Mouse (Mus musculus): ENCODE measurements at regions not wholly inside any gene's neighbourhood (a gene's known extent, or its start where the extent isn't known, plus 50 kb on each side); places are given as distances from the start of the nearest gene placed in this dataset.
A peak's percentile ranks its signal among the peaks of the same experiment; 100 is the strongest.

DNA sequence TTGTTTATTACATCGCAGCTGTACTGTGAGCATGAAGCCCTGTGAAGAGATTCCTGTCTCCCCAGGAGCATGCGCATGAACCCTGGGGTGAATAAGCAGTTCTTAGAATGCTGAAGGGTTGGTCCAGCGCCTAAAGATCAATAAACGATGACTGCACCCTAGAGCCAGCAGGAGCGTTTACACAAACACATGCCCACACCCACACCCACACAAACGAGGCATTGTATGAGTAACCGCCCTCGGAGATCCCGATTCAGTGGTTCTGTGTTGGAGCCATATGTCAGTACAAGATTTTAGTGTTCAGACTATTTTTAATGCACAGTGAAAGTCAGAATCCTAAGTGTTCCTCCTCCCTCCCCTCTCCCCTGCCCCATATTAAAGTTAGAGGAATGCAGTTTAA, 57.3 kb downstream of the Edn1 start:
- peak; percentile 67 for ATAC-seq (ENCODE audit: low TSS enrichment)

DNA sequence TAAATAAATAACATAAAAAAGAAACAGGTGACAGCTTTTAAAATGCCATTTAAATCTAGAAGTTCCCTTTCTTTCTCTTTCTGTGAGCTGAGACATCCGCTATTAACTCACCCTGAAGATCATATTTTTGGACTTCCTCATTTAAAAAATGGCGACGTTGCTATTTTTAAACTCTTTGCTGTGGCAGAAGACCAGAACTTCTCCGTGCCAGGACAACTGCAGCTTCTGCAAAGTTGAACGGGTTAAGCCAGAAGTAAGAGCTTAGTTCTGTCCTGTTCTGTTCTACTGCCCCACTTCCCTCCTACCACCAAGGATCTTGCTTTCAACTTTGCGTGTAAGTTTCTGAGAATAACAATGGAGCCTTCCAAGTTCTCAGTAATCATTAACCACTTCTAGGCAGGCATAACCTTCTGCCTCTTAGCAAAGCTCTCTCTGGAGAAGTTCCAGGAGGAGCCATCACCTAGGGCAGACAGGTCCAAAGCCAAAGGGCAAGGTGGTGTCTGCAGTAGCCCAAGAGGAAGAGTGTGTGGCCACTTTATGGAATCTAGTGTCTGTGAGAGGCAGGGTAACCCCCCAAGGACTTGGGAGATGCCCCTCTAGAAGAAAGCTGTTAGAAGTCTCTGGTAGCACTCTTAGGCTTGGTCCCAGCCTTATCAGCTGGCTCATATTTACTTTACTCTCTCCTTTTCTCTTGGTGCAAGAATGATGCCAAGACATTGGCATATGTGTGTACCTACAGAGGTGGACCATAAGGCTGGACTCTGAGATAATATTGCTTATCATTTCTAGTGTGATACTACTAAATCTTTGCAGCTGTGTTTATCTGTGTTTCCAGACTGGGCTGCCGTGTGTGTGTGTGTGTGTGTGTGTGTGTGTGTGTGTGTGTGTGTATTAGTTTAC, 66.6 kb downstream of the Edn1 start:
- no peak for ATAC-seq (ENCODE audit: low TSS enrichment)

DNA sequence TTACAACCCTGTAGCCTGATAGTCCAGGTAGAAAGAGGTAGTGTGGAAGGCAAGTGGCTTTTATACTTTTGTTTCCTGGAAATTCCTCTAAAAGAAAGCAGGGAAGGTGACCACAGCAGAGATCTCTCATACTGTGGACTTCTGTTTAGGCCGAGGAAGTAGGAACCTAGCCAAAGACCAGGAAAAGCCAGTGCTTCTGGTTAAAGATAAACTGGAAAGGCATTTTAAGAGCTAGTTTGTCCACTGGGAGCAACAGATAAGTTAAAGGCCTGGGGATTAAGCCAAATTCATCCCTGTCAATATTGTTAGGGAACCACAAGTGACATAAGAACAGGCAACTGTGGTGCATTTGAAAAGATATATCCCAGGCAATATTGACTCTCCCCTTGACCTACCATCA, 68.5 kb downstream of the Edn1 start:
- no peak for ATAC-seq (ENCODE audit: low TSS enrichment)

DNA sequence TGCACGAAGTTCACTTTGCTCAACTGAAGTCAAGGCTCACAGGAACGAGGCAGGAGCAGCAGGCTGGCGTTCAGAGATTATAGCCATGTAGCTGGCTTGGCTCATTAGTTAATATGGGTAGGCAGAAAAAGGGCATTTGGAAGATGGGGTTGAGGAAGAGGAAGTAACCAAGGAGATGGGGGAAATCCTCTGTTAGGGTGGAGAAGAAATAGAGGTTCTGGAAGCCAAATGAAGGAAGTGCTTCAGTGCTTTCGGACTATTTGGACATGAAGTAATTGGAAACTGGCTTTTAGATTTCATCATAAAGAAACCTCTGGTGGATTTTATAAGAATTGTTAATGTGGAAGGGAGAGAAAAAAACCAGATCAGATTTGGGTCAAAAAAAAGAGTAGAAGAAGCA, 70.9 kb downstream of the Edn1 start:
- no peak for ATAC-seq (ENCODE audit: low TSS enrichment)

DNA sequence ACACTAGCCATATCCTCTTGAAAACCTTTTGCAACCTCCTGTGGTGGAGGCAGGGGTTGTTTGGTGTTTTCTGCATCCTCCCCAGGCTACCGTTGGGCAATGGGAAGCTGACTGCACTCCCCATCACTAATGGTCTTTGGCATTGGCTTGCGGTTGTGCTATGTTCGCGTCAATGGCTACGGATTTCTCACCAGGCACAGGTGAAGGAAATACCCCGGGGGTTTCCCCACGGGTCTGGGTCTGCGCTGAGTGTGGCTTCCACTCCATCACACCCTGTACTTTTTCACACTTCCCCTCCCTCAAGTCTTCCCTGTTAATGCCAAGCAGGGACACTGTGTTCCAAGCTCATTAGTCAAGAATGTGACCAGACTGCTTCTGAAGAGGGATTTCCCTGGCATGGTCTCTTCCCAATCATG, 72.9 kb downstream of the Edn1 start:
- no peak for ATAC-seq (ENCODE audit: low TSS enrichment)

DNA sequence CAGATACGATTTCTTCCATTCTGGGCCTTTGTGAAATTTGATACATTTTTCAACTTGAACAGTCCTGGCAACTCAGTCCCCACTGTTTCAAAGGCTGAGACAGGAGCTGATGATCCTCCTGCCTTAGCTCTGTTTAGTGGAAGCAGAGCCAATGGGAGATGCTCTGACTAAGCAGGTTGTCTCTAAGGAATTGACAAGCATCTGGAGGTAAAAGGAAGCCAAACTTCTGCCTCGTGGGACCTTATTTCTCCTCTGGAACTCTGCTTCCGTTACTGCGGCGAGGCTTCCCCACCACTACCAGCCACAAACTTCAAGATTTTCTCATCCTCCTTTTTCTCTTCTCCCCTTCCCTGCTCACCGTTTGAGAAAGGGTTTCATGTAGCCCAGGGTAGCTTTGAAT, 78.4 kb downstream of the Edn1 start:
- no peak for ATAC-seq (ENCODE audit: low TSS enrichment)

DNA sequence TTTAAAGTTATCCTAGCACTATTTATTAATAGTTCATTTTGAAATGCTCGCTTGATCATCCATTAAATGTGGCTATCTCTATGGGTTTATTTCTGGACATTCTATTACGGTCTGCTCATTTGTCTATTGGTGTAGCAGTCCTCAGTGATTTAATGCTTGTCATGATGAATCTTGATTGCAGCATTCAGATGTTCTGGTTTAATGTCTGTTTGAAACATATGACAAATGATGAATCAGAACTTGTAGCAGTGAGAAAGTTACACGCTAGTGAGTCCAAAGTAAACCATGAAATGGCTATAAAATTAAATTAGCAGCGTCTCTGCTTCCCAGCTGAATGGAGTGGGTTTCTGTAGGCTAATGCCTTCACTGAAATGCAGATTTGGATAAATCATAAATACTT, 81.8 kb downstream of the Edn1 start:
- no peak for ATAC-seq (ENCODE audit: low TSS enrichment)

DNA sequence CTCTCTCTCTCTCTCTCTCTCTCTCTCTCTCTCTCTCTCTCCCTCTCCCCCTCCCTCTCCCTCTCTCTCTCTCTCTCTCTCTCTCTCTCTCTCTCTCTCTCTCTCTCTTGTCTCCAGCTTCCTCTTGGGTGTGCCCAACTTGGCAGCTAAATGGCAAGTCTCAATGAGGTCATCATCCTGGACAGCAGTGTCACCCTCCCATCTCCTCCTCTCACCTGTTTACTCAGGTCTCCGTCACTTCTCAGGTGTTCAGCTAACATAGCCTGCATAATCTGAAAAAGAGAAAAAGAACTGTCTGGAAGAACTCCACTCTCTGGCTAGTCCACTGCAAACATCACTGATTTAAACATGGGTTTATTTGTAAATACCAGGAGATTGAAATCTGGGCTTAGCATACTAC, 89.1 kb downstream of the Edn1 start:
- ATAC-seq (ENCODE audit: low TSS enrichment) = no peak

DNA sequence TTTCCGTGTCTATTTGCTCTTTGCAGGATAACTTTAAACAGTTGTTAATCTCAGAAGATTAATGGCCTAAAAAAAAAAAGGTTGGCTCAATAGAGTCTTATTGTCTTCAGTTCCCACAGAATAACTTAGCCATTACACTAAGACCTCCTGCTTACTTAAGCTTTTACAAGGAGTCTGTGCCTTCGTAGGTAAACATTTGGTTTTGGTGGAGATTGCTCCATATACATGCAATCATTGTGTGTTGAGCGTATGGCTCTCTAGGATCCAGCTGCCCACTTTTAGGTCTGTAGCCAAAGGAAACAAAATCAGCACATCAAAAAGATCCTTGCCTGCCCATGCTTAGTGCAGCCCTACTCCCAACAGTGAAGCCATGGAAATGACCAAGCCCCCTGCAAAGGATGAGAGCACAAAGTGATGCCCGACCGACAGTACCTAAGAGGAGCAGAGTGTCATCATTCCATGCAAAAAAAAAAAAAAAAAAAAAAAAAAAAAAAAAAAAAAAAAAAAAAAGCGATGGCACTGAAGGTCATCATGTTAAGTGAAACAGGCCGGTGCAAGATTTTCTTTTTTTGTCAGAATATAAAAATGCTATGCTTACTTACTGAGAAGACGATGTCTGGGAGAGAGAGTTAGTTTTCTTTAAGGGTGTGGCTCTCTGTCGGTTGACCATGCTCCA, 90.2 kb downstream of the Edn1 start:
- ATAC-seq (ENCODE audit: low TSS enrichment) = no peak

DNA sequence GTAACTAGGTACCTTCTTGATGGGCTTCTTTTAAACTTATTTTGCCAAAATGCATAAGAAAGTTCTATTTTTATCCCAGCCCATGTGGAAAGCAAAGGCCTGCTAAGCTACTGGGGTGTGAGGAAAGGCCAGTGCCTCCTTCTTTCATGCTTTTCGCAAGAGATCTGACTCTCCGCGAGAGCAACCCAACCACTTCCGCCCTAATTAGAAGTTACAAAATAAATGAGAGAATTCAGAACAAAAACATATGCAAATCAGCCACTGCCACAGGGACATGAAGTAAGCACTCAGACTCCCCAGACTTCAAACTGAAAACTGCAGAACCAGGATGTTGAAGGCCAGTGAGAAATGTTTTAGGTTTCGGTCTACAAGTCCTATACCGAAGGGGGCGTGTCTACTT, 91.4 kb downstream of the Edn1 start:
- ATAC-seq (ENCODE audit: low TSS enrichment) = no peak

DNA sequence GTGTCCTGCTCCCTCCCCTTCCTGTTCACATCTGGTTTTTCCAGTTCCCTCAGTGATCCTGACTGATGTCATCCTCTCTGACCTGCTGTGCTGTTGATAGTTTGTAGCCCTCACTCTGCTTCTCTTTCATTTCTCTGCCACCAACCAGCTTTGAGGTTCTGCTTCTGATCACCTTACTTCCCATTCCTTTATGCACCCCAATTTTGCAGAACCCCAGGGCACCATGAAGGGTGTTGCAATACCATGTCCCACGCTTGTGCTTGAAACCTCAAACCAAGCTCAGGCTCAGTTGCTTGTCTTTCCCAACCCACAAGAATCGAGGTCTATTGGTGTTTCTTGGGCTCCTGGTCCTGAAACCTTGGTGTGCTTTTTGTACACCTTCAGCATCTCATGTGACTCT, 93.3 kb downstream of the Edn1 start:
- ATAC-seq (ENCODE audit: low TSS enrichment) = no peak

DNA sequence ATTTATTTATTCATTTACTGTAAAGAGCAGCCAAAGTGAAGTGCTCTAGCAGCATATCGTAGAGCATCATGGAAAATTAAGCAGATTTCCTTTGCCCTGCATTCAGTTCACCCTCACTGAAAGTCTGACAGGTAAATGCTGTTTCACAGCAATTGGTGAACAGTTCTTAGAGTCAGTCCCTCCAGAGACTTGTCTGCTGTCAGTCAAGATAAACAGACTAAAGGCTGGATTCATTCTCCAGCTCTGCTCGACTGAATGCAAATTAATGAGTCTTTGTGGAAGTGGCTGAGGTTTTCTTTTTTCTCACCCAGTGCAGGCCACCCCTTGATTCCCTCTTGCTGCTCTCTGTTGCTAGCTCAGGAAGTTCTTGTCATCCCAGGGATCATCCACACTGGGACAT, 100.2 kb downstream of the Edn1 start:
- no peak for ATAC-seq (ENCODE audit: low TSS enrichment)

DNA sequence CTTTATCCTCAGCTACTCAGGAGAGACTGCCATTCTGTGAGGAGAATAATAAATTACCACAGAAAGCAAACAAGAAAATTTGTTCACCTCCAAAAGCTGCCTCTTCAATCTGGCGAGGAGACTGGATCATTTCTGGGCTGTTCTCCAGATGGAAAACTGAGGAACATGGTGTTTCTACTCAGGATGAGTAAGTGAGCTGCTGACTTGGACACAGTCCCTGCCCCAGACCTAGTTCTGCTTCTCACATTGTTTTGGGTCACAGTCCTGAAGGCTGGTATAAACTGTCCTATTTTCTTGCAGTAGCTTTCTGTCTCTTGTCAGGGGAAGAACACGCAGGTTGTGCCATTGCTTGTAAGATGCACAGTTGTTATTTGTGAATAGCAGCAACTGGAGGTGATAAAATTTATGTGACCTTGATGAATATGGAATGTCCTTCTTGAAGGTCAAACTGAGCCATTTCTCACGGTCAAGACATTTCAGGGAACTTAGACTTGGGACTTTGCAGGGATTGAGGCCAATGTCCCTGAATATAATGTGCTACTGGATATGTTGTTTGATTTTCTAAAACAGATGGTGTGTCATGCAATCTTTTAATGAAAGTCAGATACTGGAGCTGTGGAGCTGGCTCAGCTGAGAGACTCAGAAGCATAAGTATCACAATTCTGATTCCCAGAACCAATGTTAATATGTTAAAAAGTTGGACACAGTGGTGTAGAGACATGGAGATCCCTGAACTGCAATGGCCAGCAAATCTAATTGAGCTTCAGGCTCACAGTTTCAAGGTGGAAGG, 102.2 kb downstream of the Edn1 start:
- peak; percentile 96 for ATAC-seq (ENCODE audit: low TSS enrichment)

DNA sequence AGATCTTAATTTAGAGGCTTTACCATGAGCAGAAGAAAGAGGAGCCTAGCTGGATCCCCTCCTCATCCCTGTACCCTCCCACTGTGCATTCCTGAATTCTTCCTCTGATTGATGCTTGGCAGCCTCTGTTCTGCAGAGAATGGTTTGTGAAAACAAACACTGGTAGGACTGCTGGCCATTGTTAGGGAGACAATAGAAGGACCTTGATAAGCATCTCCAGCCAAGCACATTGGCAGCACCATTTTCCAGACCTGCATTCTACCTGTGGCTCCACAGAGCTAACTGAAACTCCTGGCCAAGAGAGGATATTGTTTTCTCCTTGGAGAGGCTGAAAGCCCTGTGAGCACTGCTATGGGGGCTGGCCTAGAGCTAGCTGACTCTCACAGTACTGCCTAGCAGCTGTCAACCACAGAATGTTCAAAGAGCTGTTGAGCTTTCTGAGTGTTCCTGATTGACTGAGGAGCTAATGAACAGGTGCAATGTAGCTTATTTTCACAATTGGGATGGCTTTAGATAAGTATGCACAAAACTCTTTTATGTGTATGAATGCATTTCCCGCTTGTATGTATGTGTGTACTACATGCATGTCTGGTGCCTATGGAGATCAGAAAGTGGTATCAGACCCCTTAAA, 111.5 kb downstream of the Edn1 start:
- ATAC-seq (ENCODE audit: low TSS enrichment) = no peak

DNA sequence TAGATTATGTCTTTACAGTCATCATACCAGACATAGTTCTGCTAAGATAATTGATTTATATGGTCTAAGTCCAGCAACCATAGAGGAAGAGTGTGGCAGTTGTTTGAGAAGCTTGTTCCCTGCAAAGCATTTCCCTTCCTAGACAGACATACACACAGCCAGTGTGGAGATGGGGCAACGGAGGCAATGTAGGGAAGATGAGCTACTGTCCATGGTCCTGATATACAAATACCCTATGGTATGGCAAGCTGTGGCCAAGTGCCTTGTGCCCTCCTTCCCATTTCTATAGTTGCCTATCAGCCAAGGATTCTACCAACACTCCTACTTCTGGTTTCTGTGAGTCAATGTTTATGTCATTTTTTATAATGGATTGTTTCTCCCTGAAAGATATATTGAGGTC, 145.6 kb downstream of the Edn1 start:
- no peak for ATAC-seq (ENCODE audit: low TSS enrichment)

DNA sequence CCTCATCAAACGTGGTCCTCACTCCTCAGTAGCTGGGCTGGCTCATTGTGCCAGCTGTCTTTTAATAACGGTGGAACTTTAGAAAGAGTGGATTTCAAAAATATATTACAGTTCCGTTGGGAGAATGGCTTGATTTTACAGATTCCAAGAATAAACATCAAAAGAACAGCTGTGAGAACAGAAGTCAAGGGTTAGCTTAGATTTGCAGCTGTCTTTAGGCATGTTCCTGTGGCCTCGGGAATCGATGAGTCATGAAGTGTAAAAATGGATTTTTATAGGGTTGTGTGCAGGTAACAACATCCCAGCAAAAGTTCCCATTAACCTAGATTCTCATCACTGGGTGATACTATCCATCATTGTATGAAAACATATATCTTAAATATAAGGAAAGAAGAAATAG, 152.4 kb downstream of the Edn1 start:
- no peak for ATAC-seq (ENCODE audit: low TSS enrichment)

DNA sequence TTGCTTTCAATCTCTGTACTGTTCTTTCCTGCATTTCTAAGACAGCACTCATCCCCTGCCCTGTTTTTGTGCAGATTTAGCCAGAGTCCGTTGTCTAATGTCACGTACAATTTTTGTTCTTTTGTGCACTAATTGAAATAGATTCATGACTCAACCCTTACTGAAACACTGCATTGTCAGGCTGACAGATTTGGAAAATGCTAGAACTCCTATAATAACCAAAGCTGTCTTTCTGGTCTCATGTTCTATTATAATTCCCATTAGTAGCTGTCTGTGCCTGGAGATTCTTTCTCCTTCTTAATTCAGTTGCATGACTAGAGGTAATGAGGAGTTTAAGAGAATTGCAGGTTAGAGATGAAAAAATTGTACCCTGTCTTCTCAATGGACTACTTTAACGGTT, 158.6 kb downstream of the Edn1 start:
- ATAC-seq (ENCODE audit: low TSS enrichment) = no peak

DNA sequence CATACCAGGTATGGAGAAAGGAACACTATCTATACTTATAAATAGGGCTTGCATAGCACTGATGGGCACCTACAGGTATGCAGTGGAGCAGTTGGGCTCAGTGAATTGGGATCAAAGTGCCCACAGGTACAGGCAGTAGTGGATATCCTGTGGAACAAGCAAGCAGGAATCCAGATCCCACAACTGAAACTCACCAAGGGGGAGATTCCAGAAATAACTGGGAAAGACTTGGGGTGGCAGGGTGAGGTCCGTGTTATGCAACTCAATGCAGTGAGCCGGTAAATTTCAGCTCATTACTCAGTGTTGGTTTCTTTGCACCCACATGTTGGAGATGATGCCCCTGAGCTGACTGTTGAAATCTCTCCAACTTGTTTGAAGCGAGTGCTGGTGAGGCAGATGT, 177.5 kb downstream of the Edn1 start:
- ATAC-seq (ENCODE audit: low TSS enrichment) = no peak

DNA sequence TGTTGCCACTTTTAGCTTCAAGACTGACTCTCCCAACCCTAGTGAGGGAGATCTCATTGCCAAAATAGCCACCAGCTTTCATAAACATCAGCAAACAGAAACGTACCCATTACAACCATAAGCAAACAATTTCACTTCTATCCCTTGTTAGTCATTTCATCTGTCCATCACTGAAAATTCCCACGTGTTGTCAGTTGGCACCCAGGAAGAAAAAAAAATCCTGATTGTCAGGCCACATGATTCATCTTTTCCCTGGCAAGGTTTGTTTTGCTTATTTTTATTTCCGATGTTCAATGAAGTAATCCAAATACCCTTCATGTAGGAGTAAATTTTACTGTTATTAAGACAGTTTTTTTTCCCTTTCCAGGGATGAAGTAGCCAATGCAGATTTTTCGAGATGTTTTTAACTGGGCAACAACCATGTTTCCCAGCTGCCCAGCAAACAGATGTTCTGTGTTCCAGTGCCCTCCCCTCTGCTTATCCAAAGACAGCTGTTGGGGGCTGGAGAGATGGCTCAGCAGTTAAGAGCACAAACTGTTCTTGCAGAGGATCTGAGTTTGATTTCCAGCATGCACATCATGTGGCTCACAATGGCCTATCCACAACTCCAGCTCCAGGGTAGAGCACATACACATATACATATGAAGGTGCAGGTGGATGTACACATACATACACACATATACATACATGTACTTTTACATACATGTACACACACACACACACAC, 189.3 kb upstream of the Phactr1 start:
- ATAC-seq (ENCODE audit: low TSS enrichment) = no peak

DNA sequence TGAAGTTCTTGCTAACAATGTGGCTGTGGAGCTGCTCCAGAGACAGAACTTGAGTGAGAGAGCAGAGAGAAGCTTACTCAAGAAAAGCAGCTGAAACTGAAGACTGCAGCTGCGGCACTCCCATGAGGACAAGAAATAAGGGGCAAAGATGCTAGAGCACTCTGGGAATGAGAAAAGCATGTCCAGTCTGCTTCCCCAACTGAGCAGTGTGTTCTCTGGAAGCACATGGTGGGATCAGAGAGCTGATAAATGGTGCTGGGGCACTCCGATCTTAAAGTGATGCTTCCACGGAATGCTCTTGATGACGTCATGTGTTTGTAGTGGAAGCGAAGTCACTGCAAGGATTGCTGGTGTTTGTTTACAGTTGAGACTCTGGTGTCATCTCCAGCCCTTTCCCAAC, 186.1 kb upstream of the Phactr1 start:
- no peak for ATAC-seq (ENCODE audit: low TSS enrichment)

DNA sequence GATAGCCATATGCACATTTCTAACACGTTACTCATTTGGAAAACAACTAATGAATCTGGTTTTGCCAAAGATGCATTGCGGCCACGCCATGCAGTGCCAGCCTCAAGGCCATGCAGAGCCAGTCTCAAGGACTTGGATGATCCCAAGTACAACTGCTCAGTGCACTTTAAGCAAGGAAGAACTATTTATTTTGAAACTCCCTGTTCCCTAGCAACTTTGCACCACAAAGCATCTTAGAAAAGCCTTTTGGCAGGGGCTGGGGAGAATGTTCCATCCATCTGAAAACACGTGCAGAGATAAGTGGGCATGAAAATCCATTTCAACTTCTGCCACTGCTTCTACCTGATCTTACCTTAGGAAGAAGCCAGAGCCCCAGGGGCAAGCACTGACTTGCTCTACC, 182.1 kb upstream of the Phactr1 start:
- no peak for ATAC-seq (ENCODE audit: low TSS enrichment)

DNA sequence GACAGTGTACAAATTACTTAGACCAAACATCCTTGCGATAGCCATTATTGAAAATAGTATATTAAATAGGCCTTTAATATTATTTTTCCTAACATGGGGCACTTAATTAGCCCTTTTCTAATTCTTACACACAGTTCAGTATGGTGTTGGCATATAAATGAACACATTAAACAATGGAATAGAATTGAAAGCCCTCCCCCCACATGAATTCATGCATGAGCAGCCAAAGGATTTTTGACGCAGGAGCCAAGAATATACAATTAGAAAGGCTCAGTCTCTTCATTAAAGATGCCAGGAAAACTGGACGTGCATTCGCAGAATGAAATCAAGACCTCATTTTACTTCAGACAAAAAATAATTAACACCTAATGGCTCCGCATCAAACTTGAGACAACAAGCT, 172.9 kb upstream of the Phactr1 start:
- no peak for ATAC-seq (ENCODE audit: low TSS enrichment)

All from frontal cortex, adult (tissue).